Mouse (Mus musculus) MEL (cell line): ENCODE results near the gene Aco2. TPM values are rescaled to one million over a fixed set of nuclear protein-coding genes. Genes with fewer than 3 reads are reported as not detected.

Experiments
- DNase-seq: peaks from one replicate; pipeline ENCODE4 v3.0.0; 2011; ENCODE audit warnings: low read depth, low spot score
- H3K27ac ChIP-seq: 2 replicates; pipeline ENCODE4 v1.5.1; 2012; ENCODE audit warnings: low read depth, mild to moderate bottlenecking, control low read depth, low read length, moderate library complexity; ENCODE audit not compliant: control insufficient read depth
- H3K27me3 ChIP-seq, 2 experiments: fragments of 150-350 bp in 1 of 2; sonication (generic) in 1 of 2; 2 replicates each; pipeline ENCODE4 v1.6.1; 2012; ENCODE audit warnings: low read length in 2 of 2, mild to moderate bottlenecking in 2 of 2, improper control_type of control experiment in 1 of 2, moderate library complexity in 1 of 2; ENCODE audit not compliant: insufficient read depth in 2 of 2, control insufficient read depth in 1 of 2
- H3K36me3 ChIP-seq, 2 experiments: 2 replicates each; pipeline ENCODE4 v1.6.1; 2012 to 2014; ENCODE audit warnings: low read length in 2 of 2, improper control_type of control experiment in 1 of 2, inconsistent platforms in 1 of 2, mild to moderate bottlenecking in 1 of 2; ENCODE audit not compliant: insufficient read depth in 2 of 2, control insufficient read depth in 1 of 2
- H3K4me1 ChIP-seq, 2 experiments: fragments of 150-350 bp in 1 of 2; sonication (generic) in 1 of 2; 2 replicates each; pipeline ENCODE4 v1.6.1; 2012; ENCODE audit warnings: low read length in 2 of 2, improper control_type of control experiment in 1 of 2, mild to moderate bottlenecking in 1 of 2; ENCODE audit not compliant: insufficient read depth in 2 of 2, control insufficient read depth in 1 of 2
- H3K4me3 ChIP-seq, 2 experiments: fragments of 150-350 bp in 1 of 2; sonication (generic) in 1 of 2; 2 replicates each; pipeline ENCODE4 v1.5.1; 2012; ENCODE audit warnings: low read depth in 2 of 2, low read length in 2 of 2, mild to moderate bottlenecking in 2 of 2, moderate library complexity in 2 of 2, control low read depth in 1 of 2, improper control_type of control experiment in 1 of 2; ENCODE audit not compliant: control insufficient read depth in 1 of 2, insufficient read depth in 1 of 2
- H3K79me2 ChIP-seq: 2 replicates; pipeline ENCODE4 v1.6.1; 2012; ENCODE audit warnings: mild to moderate bottlenecking, low read length, moderate library complexity; ENCODE audit not compliant: control insufficient read depth, poor library complexity, insufficient read depth
- H3K9ac ChIP-seq: 2 replicates; pipeline ENCODE4 v1.6.1; 2012; ENCODE audit warnings: low read depth, mild to moderate bottlenecking, control low read depth, low read length, moderate library complexity; ENCODE audit not compliant: control insufficient read depth, poor library complexity, severe bottlenecking
- H3K9me3 ChIP-seq: fragments of 150-350 bp; sonication (generic); replicated peaks from 2 replicates; pipeline ENCODE4 v1.6.1; 2012; ENCODE audit warnings: mild to moderate bottlenecking, low read length, improper control_type of control experiment, moderate library complexity; ENCODE audit not compliant: insufficient read depth
- BHLHE40 ChIP-seq: IDR thresholded peaks from 2 replicates; pipeline ENCODE4 v1.6.1; 2012; ENCODE audit warnings: low read depth, mild to moderate bottlenecking, inconsistent platforms, low read length, improper control_type of control experiment, borderline replicate concordance
- CTCF ChIP-seq, 3 experiments: IDR thresholded peaks in 2 of 3; conservative IDR thresholded peaks in 1 of 3; 2 replicates each; pipeline ENCODE4 v1.5.1; 2011 to 2012; ENCODE audit warnings: low read length in 3 of 3, low read depth in 2 of 3, mild to moderate bottlenecking in 2 of 3, improper control_type of control experiment in 1 of 3, inconsistent platforms in 1 of 3, mixed read lengths in 1 of 3, moderate library complexity in 1 of 3; ENCODE audit not compliant: control insufficient read depth in 1 of 3, insufficient read depth in 1 of 3, poor library complexity in 1 of 3, severe bottlenecking in 1 of 3
- E2F4 ChIP-seq: IDR thresholded peaks from 2 replicates; pipeline ENCODE4 v1.6.1; 2011; ENCODE audit warnings: low read depth, low read length, improper control_type of control experiment, borderline replicate concordance
- EP300 ChIP-seq, 2 experiments: IDR thresholded peaks; 2 replicates each; pipeline ENCODE4 v1.6.1; 2011; ENCODE audit warnings: improper control_type of control experiment in 2 of 2, low read length in 2 of 2, low read depth in 1 of 2, mild to moderate bottlenecking in 1 of 2
- ETS1 ChIP-seq: IDR thresholded peaks from 2 replicates; pipeline ENCODE4 v1.6.1; 2012; ENCODE audit warnings: low read depth, mild to moderate bottlenecking, inconsistent platforms, low read length, improper control_type of control experiment, moderate library complexity
- GABPA ChIP-seq: IDR thresholded peaks from 2 replicates; pipeline ENCODE4 v1.6.1; 2012; ENCODE audit warnings: low read depth, mild to moderate bottlenecking, inconsistent platforms, low read length, improper control_type of control experiment, moderate library complexity
- GATA1 ChIP-seq: IDR thresholded peaks from 2 replicates; pipeline ENCODE4 v1.6.1; 2011; ENCODE audit warnings: low read depth, low read length, improper control_type of control experiment
- JUND ChIP-seq: IDR thresholded peaks from 2 replicates; pipeline ENCODE4 v1.6.1; 2011; ENCODE audit warnings: low read depth, mild to moderate bottlenecking, improper control_type of control experiment, low read length
- MAFK ChIP-seq: IDR thresholded peaks from 2 replicates; pipeline ENCODE4 v1.6.1; 2011; ENCODE audit warnings: low read depth, mild to moderate bottlenecking, low read length, improper control_type of control experiment, borderline replicate concordance
- MAX ChIP-seq: IDR thresholded peaks from 2 replicates; pipeline ENCODE4 v1.6.1; 2011; ENCODE audit warnings: low read length, improper control_type of control experiment
- MAZ ChIP-seq: IDR thresholded peaks from 2 replicates; pipeline ENCODE4 v1.6.1; 2012; ENCODE audit warnings: low read depth, mild to moderate bottlenecking, inconsistent platforms, low read length, improper control_type of control experiment
- MEF2A ChIP-seq: IDR thresholded peaks from 2 replicates; pipeline ENCODE4 v1.6.1; 2014; ENCODE audit warnings: low read depth, mild to moderate bottlenecking, inconsistent platforms, low read length, improper control_type of control experiment; ENCODE audit not compliant: poor library complexity, insufficient replicate concordance, severe bottlenecking; ENCODE audit errors: extremely low read depth
- MXI1 ChIP-seq: IDR thresholded peaks from 2 replicates; pipeline ENCODE4 v1.6.1; 2011; ENCODE audit warnings: mild to moderate bottlenecking, low read depth, low read length, improper control_type of control experiment
- MYB ChIP-seq: IDR thresholded peaks from 2 replicates; pipeline ENCODE4 v1.6.1; 2011; ENCODE audit warnings: mild to moderate bottlenecking, low read depth, low read length, improper control_type of control experiment
- MYC ChIP-seq: IDR thresholded peaks from 2 replicates; pipeline ENCODE4 v1.6.1; 2011; ENCODE audit warnings: low read depth, mild to moderate bottlenecking, low read length, improper control_type of control experiment, moderate library complexity
- NELFE ChIP-seq: IDR thresholded peaks from 2 replicates; pipeline ENCODE4 v1.6.1; 2011; ENCODE audit warnings: low read depth, low read length, improper control_type of control experiment
- NRF1 ChIP-seq: IDR thresholded peaks from 2 replicates; pipeline ENCODE4 v1.6.1; 2014; ENCODE audit warnings: low read depth, mild to moderate bottlenecking, inconsistent platforms, low read length, improper control_type of control experiment, moderate library complexity; ENCODE audit not compliant: poor library complexity, insufficient read depth, severe bottlenecking
- POLR2A ChIP-seq, 2 experiments: IDR thresholded peaks; 2 replicates each; pipeline ENCODE4 v1.6.1; 2011 to 2012; ENCODE audit warnings: low read length in 2 of 2, mild to moderate bottlenecking in 2 of 2, control low read depth in 1 of 2, improper control_type of control experiment in 1 of 2, low read depth in 1 of 2, moderate library complexity in 1 of 2; ENCODE audit not compliant: control insufficient read depth in 1 of 2, insufficient read depth in 1 of 2, poor library complexity in 1 of 2
- POLR2AphosphoS2 ChIP-seq: IDR thresholded peaks from 2 replicates; pipeline ENCODE4 v1.6.1; 2011; ENCODE audit warnings: low read length, improper control_type of control experiment
- POLR2AphosphoS5 ChIP-seq: IDR thresholded peaks from 2 replicates; pipeline ENCODE4 v1.6.1; 2012; ENCODE audit warnings: low read depth, borderline replicate concordance, mild to moderate bottlenecking, inconsistent platforms, low read length, moderate library complexity, mixed read lengths
- RAD21 ChIP-seq: IDR thresholded peaks from 2 replicates; pipeline ENCODE4 v1.6.1; 2011; ENCODE audit warnings: mild to moderate bottlenecking, low read depth, low read length, improper control_type of control experiment
- RCOR1 ChIP-seq: IDR thresholded peaks from 2 replicates; pipeline ENCODE4 v1.6.1; 2012; ENCODE audit warnings: low read depth, mild to moderate bottlenecking, inconsistent platforms, low read length, improper control_type of control experiment
- SIN3A ChIP-seq: IDR thresholded peaks from 2 replicates; pipeline ENCODE4 v1.6.1; 2012; ENCODE audit warnings: low read length, improper control_type of control experiment, inconsistent platforms
- SMC3 ChIP-seq: IDR thresholded peaks from 2 replicates; pipeline ENCODE4 v1.6.1; 2011; ENCODE audit warnings: low read depth, low read length, improper control_type of control experiment
- TAL1 ChIP-seq: IDR thresholded peaks from 2 replicates; pipeline ENCODE4 v1.6.1; 2012; ENCODE audit warnings: mild to moderate bottlenecking, inconsistent platforms, low read length, moderate library complexity, mixed read lengths
- TBP ChIP-seq: IDR thresholded peaks from 2 replicates; pipeline ENCODE4 v1.8.0; 2011; ENCODE audit warnings: low read depth, low read length, improper control_type of control experiment
- TCF12 ChIP-seq: IDR thresholded peaks from 2 replicates; pipeline ENCODE4 v1.6.1; 2014; ENCODE audit warnings: low read depth, mild to moderate bottlenecking, inconsistent platforms, low read length, improper control_type of control experiment, moderate library complexity
- USF1 ChIP-seq: IDR thresholded peaks from 2 replicates; pipeline ENCODE4 v1.6.1; 2014; ENCODE audit warnings: low read depth, mild to moderate bottlenecking, inconsistent platforms, low read length, improper control_type of control experiment, moderate library complexity
- ZKSCAN1 ChIP-seq: IDR thresholded peaks from 2 replicates; pipeline ENCODE4 v1.6.1; 2012; ENCODE audit warnings: low read depth, mild to moderate bottlenecking, inconsistent platforms, low read length, improper control_type of control experiment, moderate library complexity
- polyA plus RNA-seq, 2 experiments: library from polyadenylated mRNA; stranded (reverse) in 1 of 2; unstranded in 1 of 2; fragments of >175 nt in 1 of 2; fragments of >200 nt in 1 of 2; gene quantifications; 2 replicates each; pipeline versions ENCODE4 v1.2.1 to v1.2.4; 2012; ENCODE audit warnings: low replicate concordance in 2 of 2, low read depth in 1 of 2; ENCODE audit not compliant: insufficient read length in 2 of 2, insufficient read depth in 1 of 2, missing spikeins in 1 of 2
- total RNA-seq: library from RNA; depleted of rRNA; stranded (reverse); fragments of 300-350 nt; gene quantifications from 2 replicates; pipeline ENCODE4 v1.2.3, GENCODE M21; 2012

Aco2 gene
- total and polyA plus RNA-seq, 3 experiments = 248 to 1,242 (median 447) TPM

DNA sequence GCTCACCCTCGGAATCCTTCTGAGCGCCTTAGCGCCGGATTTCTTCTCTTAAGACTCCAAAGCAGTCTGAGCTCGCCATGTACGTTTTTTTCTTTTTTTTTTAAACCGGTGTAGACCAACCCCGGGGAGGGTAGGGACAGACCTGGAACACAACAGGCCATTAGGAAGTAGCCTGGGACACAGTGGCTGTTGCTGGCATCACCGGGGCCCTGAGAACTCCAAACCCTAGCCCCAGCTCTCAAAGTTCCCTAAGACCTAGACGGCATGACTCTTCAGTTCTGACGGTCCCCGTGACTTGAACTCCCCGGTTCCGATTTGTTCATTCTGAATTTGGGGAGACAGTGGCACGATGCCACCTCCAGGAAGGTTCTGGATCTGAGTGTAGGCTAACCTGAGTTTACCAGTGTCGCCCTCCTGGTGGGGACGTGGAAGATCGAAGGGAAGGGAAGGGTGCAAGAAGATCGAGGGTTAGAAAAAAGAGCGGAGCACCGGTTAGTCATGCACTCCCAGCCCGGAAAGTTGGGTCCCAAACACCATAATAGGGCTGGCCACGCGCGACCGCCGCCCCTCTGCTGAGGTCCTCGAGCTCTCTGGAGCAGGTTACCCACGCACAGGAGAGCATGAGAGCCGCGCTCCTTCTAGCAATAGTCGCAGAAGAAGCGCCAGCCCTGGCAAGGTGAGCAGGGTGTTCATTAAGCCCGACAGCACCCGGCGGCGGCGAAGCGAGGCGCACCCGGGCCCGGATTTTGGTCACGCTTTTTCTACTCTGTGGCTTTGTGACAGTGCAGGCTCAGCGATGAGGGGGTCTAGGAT, 13.4 kb upstream of the Aco2 start, which contains the start of gene Tob2 (continued):
- peak; percentile 30; the same call in 1 of the 2 replicates for TF ChIP-seq BHLHE40
- no peak for TF ChIP-seq JUND
- no peak for TF ChIP-seq MAFK
- TF ChIP-seq CTCF (IDR thresholded peaks at IDR 0.05 in 2 of 3, conservative IDR thresholded peaks at IDR 0.05 in 1 of 3; ENCODE audit: control insufficient read depth in 1 of 3, insufficient read depth in 1 of 3, low read depth in 2 of 3, low read length in 3 of 3, poor library complexity in 1 of 3, severe bottlenecking in 1 of 3) = no peak
- no peak for TF ChIP-seq RAD21
- TF ChIP-seq TBP = no peak
- TF ChIP-seq TCF12 = 0 out of 2 replicates have a peak, but pooled peaks have one; percentile 17
- TF ChIP-seq, all 39 proteins: peak for 12

DNA sequence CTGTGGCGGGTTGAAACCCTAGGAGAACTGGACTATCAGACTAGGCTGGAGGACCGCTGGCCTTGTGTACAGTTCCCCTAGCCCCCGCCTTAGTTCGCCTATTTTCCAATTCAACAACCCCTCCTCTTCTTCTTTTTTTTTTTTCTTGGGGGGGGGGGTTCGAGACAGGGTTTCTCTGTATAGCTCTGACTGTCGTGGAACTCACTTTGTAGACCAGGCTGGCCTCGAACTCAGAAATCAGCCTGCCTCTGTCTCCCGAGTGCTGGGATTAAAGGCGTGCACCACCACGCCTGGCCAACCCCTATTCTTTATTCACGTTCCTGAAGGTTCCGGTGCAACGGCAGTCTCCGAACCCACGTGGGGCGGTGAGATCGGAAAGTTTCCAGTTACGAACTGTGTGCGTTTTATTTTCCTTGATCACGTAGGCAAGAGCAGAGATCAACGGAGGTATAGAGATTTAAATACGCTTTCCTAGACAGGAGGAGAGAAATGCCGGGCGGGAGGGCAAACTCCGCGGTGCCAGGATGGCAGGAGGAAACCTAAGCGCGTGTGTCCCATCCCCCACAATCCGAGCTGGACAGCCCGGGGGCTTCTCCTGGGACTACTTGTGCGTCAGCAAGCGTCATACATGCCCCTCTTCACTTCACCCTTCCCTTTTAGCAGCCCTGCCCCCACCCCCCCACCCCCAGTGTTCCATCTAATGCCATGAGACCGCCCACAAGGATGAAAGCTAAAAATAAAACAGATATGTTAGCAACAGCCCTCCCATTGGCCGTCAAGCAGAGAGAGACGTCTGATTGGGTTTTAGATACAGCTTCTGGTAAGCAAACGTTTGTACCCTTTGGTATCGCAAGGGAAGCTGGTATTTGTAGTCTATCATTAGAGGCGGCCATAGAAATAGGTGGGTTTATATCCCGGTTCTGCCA, 12.5 kb upstream of the Aco2 start:
- H3K9me3 ChIP-seq = no peaks in the 10 kb centered on the region
- peak overlapping the region; percentile 84 to 87 for H3K4me3 ChIP-seq
- peak; percentile 98 for DNase-seq
- H3K4me1 ChIP-seq = peaks cover 12 to 19% of the 10 kb centered on the region in 2 experiments
- peak overlapping the region; percentile 96 for H3K27ac ChIP-seq
- H3K36me3 ChIP-seq = peaks cover 0 to 25% of the 10 kb centered on the region in 2 experiments; a peak in 2 of 4 replicates
- peak overlapping the region; percentile 83 for H3K9ac ChIP-seq
- peaks cover 40% of the 10 kb centered on the region for H3K79me2 ChIP-seq
- no peaks in the 10 kb centered on the region for H3K27me3 ChIP-seq
- TF ChIP-seq NELFE = peak; percentile 31; the same call in 1 of the 2 replicates
- TF ChIP-seq USF1 = peak; percentile 81
- no peak; the same call in 1 of the 2 replicates for TF ChIP-seq BHLHE40
- peak; percentile 96 for TF ChIP-seq MXI1
- TF ChIP-seq RCOR1 = no peak
- TF ChIP-seq MYC = peak; percentile 96
- TF ChIP-seq EP300 (IDR thresholded peaks at IDR 0.05; ENCODE audit: low read depth in 1 of 2, low read length in 2 of 2) = 0 out of 4 replicates have a peak, but pooled peaks of 1 of the 2 experiments have one; percentile 0
- peak; percentile 78 for TF ChIP-seq ETS1
- no peak for TF ChIP-seq POLR2AphosphoS2
- no peak for TF ChIP-seq NRF1
- peak; percentile 79 for TF ChIP-seq SIN3A
- TF ChIP-seq MAX = peak; percentile 81
- no peak for TF ChIP-seq GATA1
- TF ChIP-seq MYB = peak; percentile 18; the same call in 1 of the 2 replicates
- no peak for TF ChIP-seq SMC3
- no peak for TF ChIP-seq TAL1
- TF ChIP-seq MAFK = no peak
- no peak for TF ChIP-seq ZKSCAN1
- TF ChIP-seq POLR2AphosphoS5 = no peak
- TF ChIP-seq MEF2A = peak; percentile 99
- TF ChIP-seq POLR2A (IDR thresholded peaks at IDR 0.05; ENCODE audit: control insufficient read depth in 1 of 2, insufficient read depth in 1 of 2, low read depth in 1 of 2, low read length in 2 of 2, poor library complexity in 1 of 2) = peak; percentile 69 to 77; a peak in 3 of 4 replicates
- TF ChIP-seq MAZ = peak; percentile 86; the same call in 1 of the 2 replicates
- TF ChIP-seq CTCF (IDR thresholded peaks at IDR 0.05 in 2 of 3, conservative IDR thresholded peaks at IDR 0.05 in 1 of 3; ENCODE audit: control insufficient read depth in 1 of 3, insufficient read depth in 1 of 3, low read depth in 2 of 3, low read length in 3 of 3, poor library complexity in 1 of 3, severe bottlenecking in 1 of 3) = no peak
- TF ChIP-seq RAD21 = no peak
- TF ChIP-seq GABPA = 0 out of 2 replicates have a peak, but pooled peaks have one; percentile 11
- TF ChIP-seq E2F4 = no peak
